Mouse (Mus musculus): ENCODE results near the gene Cntnap5a.
A peak's percentile ranks its signal among the peaks of the same experiment; 100 is the strongest.

Cntnap5a gene

DNA sequence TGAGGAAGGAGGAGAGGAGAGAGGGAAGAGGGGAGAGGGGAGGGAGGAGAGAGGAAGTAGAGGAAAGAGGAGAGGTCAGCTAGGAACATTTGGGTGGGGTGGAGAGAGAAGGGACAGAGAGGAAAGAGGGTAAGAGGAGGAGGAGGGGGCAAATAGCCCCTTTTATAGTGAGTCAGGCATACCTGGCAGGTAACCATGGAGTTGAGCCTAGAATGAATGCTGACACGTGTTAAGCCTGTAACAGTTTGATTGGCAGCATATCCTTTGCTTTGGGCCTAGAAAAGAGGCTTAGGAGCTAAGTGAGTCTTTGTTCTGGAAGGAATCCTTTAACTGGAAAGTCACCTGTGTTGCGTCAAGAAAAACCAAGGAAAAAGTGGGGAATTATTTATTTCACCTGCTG, 681.6 kb downstream of the Cntnap5a start:
- DNase-seq (ENCODE audit: low read depth, low spot score), result no peak

DNA sequence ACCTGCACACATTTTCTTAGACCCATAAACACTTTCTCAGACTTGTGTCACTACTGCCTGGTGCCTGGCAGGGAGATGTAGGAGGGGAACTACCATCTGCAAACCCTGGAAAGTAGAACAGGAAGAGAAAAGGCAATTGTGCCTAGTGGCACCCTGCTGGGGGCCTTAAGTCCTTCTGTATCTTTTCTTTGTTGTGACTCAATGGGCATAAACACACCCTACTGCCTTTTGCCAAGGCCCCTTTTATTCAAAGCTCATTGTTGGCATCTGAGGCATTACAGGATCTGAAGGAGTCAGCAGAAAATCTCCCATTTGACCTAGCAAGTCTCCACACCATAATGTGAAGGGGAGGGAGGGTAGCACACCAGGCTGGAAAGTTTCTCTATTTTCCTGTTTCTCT, 682.2 kb downstream of the Cntnap5a start:
- peak; percentile 69 for DNase-seq (ENCODE audit: low read depth, low spot score)

DNA sequence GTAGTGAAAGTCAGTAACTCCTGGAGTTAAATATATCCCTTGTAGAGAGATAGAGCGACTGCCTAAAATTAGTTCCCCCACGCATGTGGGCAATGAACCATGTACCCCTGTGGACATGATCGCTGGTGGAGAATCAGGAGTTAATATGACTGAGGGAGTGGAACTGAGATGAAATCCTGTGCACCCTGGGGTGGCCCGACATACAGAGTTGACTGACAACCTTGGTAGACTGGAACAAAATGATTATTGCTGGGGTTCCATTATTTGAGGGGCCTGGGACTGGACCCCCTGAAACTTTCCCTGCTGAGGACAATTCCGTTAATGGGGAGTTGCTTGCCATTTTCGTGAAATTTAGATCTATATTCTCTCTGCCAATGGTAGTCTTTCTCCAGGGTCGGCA, 683.0 kb downstream of the Cntnap5a start:
- DNase-seq (ENCODE audit: low read depth, low spot score), result no peak

DNA sequence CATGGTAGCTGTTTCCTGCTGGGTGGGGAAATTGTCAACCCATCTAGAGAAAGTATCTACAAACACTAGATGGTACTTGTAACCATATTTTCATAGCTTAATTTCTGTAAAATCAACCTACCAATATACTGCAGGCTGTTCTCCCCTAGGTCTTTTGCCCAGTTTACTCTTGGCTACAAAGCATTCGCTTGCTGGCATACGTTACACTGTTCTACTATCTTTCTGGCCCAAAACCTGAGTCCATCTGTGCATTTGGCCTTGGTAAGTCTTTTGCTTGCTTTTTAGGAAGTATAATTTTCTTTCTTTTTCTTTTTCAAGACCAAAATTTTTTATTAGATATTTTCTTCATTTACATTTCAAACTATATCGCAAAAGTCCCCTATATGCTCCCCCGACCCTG, 686.3 kb downstream of the Cntnap5a start:
- no peak for DNase-seq (ENCODE audit: low read depth, low spot score)

DNA sequence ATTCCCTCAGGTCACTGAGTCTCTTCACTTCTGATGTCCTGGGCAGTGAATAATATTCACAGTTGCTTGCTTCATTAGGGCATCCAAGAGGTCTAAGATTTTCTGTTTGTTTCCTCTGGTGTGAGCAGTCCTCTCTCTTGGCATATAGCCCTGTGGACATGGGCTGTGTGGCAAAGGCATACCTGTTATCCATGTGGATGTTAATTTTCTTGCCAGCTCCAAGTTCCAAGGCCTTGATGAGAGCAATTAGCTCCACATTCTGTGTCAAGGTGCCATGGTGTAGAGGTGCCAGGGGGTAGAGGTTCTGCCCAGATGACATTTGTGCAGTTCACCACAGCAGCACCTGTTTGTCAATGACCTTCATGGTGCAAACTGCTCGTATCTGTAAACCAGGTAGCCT, 689.0 kb downstream of the Cntnap5a start:
- DNase-seq (ENCODE audit: low read depth, low spot score), result no peak

DNA sequence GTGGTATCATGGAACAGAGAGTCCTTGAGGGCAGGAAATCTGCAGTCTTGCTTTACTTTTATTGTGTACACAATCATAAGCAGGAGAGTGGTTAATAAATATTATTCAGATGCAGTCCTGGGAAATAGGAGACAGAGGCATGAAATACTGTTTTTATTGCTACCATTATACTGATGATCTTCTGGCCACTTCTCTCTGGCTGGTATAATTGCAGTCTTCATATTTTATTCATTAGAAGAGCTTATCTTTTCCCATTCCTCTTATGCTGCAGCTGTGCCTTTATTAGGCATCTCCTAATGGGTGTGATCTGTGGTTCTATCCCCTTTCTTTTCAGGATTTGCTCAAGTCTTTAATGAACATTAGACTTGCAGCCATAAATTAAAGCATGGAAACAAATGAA, 707.8 kb downstream of the Cntnap5a start:
- no peak for DNase-seq (ENCODE audit: low read depth, low spot score)

DNA sequence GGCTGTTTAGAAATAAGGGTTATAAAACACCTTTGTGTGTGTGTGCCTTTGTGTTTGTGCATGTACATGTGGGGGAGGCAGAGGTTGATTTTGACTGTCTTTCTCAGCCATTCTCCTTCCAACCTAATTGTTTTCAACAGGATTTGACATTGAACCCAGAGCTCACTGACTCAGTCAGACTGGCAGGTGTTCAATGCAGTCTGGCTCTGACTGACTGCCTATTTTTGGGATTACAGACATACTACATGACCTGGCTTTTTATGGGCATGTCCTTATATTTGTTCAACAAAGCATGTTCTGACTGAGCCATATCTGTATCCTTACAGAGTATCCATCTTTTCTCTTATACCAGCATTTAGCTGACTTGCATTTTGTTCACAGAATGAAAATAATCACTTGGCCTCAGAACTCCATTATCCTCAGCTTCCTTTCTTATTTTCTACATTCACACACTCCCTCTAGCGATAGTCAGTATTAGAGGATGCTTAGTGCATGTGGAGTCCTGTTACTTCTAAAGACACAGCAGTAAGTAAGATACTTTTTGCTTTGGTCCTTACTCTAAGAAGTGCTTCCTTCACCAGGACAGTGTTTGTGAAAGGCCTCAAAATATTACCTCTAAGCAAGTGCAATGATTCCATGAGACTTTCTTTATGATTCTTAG, 717.6 kb downstream of the Cntnap5a start:
- no peak for DNase-seq (ENCODE audit: low read depth, low spot score)

DNA sequence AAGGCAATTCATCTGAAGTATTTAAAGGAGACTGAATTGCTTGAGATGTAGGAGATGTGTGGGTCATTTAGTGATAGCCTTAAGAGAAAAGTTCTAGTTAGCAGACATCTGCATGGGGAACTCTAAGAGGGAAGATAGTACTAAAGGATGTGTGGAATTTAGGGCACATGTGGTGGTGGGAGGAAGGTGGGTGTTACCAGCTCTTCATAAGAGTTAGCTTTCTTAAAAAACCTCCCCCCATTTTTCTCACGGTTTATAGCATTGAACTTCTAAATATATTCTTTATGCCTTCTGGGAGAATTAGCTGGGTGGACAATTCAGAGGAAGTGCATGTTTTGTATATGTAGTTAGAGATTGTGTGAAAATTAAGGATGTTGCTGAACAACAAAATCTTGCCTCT, 725.3 kb downstream of the Cntnap5a start:
- no peak for DNase-seq (ENCODE audit: low read depth, low spot score)

DNA sequence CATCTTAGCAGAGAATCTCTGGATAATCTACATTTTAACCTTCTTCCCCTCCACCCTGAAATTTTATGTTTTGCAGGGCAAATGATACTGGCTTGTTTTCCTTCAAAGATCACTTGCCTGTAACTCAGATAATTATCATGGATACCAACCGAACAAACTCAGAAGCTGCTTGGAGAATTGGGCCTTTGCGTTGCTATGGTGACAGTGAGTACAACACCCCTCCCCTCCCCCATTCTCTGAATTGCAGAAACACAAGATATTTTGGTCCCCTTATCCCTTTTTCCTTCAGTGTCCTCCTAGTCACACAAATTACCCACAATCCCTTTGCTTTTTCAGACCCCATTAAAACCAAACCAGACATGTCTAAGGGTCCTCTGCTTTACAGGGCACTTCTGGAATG, 743.8 kb downstream of the Cntnap5a start:
- peak; percentile 29 for DNase-seq (ENCODE audit: low read depth, low spot score)

DNA sequence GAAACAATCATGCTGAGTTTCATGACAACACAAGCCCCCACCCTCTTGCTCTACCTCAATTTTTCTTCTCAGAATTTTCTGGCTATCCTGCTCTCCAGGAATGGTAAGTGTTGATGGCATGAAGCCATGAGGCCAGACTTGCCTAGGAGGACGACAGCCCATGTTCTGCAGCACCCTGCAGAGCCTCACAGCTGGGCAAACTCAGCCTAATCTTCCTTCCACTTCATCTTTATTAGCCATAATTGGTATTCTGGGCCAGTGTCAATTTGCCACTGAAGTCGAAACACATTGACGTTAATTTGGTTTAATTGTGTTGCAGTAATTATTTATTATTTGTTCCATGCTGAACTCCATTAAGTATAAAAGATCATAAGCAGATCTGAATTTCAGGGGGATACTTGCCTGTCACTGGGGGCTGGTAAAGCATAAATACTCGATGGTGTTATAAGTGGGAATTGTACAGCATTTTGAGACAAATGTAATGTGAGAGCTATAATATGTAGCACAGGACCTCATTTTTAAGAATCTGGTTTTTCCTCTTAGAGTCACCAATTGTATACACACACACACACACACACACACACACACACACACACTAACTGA, 770.7 kb downstream of the Cntnap5a start:
- DNase-seq (ENCODE audit: low read depth, low spot score), result no peak

DNA sequence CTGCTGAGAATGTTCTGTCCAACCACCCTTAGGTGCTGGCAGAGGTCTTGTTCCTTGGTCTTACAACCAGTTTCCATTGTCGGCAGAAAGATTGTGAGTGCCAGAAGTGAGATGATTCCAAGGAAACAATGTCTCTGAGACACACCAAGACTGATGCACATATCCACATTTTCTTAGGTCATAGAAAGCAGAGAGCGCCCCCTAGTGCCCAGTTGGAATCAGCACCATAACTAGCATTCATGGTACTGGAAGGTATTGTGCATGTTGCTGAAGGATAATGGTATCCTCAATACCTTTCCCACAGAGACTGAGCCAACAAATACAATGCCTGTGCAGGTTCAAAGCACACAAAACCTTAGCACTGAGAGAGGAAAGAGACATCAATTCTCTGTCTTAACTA, 793.1 kb downstream of the Cntnap5a start:
- peak; percentile 57 for DNase-seq (ENCODE audit: low read depth, low spot score)

DNA sequence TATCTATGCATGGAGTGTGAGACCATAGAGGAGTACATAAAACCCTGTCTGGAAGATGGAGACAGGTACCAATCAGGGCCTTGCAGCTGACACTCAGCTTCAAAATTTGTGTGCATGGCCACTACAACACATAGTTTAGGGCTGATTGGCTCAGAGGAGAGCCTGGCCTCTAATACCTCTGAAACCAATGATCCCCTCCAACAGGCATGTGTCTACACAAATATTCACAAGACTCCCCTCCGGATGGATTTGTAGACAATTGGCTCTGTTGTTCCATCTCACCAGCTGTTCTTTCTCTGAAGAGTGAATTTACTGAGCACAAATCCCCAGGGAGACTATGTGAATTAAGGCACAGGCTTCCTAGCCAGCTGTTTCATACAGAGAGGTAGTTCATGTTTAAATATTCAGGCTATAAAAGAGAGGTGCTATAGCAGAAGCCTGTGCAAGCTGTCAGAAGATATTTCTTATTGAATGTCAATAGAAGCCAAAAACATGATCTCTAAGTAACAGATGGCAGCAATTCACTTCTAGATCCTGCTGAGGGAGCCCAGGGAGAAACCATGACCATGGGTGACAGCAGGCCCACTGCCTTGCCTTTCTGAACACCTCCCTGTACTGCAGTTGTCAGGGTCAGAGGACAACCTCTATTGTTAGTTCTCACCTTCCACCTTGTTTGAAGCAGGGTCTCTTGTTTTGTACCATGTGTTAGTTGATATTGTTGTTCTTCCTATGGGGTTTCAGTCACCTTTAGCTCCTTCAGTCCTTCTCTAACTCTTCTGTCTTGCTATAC, 804.4 kb downstream of the Cntnap5a start:
- no peak for DNase-seq (ENCODE audit: low read depth, low spot score)

DNA sequence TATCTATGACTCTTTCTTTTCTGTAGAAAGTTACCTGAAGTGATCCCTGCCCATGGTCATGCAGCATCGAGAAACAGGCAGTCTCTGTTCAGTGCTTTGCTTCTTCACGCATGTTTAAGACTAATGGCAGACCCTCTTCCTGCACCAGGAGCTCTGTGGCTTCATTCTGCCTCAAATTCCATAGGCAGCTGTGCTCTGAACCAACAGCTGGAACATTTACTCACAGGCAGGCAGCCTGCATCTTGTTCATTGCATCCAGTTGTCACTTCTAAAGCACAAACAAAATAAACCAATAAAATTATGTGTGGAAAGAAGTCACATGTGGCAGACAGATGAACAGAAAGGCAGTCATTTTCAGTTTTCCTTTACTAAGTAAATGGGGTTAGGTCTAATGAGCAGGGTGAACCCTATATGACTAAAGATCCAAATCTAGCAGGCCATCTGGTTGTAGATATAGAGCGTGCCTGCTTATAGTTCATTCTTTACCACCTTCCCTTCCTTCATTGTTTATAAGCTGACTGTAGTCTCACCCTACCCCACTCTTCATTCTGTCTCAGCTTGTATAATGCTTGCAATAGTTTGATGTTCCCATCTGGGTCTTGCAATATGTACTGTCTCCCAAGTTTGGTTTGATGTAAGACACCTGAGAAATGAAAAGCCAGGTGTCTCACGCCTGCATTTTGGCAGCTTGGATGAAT, 893.6 kb downstream of the Cntnap5a start:
- no peak for DNase-seq (ENCODE audit: low read depth, low spot score)

DNA sequence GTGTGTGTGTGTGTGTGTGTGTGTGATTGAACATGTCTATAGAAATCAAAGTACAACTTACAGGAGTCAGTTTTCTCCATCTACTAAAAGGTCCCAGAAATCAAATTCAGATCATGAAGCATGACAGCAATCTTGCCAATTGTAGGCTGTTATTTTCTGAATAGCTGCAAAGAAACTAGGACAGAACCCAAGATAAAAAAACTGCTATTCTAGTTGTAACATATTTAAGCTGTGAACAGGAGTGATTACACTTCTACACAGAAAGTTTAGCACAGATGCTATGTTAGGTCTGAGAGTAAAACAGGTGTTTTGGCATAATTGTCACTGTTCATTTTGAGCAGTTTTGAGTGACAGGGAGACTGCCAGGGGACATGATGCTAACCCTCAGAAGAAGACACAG, 931.7 kb downstream of the Cntnap5a start:
- DNase-seq (ENCODE audit: low read depth, low spot score), result no peak
